ENCODE assay signal across 8 mouse cellular contexts in the genomic region with DNA sequence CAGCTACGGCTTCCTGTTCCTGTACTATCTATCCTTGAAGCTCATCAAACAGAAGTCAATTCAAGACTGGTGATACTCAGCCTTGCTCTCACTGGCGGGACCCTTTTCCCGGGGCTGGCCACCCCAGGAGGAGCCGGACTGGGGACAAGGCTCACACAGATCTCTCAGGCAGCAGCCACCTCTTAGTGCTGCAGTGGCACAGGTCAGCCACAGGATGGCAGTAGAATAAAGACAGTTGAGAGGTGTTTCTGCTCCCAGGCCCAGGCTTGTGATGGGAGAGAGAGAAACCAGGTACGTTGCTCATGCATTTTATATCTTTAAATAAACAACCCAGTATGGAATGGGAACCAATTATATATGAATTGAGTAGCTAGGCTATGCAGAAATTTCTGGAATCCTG. TPM values are rescaled to one million over a fixed set of nuclear protein-coding genes. Genes with fewer than 3 reads are reported as not detected.
DNase-seq lines count a peak whose midpoint lies in the region; ATAC-seq and TF ChIP-seq lines count a peak whose summit lies in the region.

No protein-coding gene starts in this region.

- no peak overlapping the region for H3K9ac ChIP-seq in ES-E14 (ENCODE audit: insufficient read depth, low read depth, low read length, poor library complexity, severe bottlenecking)
- no peak overlapping the region for H3K9ac ChIP-seq in kidney, postnatal 0 days (ENCODE audit: low read depth, low read length)

- H3K4me1 ChIP-seq in ES-E14 (ENCODE audit: control insufficient read depth in 2 of 2, insufficient read depth in 2 of 2, low read length in 2 of 2, poor library complexity in 1 of 2), result peaks cover 0 to 2% of the 10 kb centered on the region in 2 experiments; a peak in 1 of 4 replicates
- H3K4me1 ChIP-seq in kidney, postnatal 0 days (replicated peaks; ENCODE audit: insufficient read depth, low read length), result peaks cover 16% of the 10 kb centered on the region

- no peaks in the 10 kb centered on the region for H3K9me3 ChIP-seq in ES-E14 (ENCODE audit: control insufficient read depth, insufficient read depth, low read depth, low read length)
- H3K9me3 ChIP-seq in kidney, postnatal 0 days (replicated peaks; ENCODE audit: low read length), result no peaks in the 10 kb centered on the region

- H3K36me3 ChIP-seq in ES-E14 (ENCODE audit: control insufficient read depth, insufficient read depth, low read length, poor library complexity, severe bottlenecking), result no peaks in the 10 kb centered on the region
- H3K36me3 ChIP-seq in kidney, postnatal 0 days (ENCODE audit: insufficient read depth, low read length), result 0 out of 2 replicates have a peak, but pooled peaks cover under 1% of the 10 kb centered on the region

- no peak overlapping the region for H3K4me3 ChIP-seq in ES-E14 (ENCODE audit: insufficient read depth in 1 of 2, low read depth in 1 of 2, low read length in 2 of 2, poor library complexity in 1 of 2, severe bottlenecking in 1 of 2)
- no peak overlapping the region for H3K4me3 ChIP-seq in kidney, postnatal 0 days (replicated peaks; ENCODE audit: low read depth, low read length)

- H3K27me3 ChIP-seq in kidney, postnatal 0 days (ENCODE audit: insufficient read depth, low read length), result no peaks in the 10 kb centered on the region

- in situ Hi-C loops in ES-E14 (cut with MboI; ENCODE audit: low sequenced_read_pairs in 2 of 2, unreplicated experiment in 2 of 2), result no loop called here

- no peak overlapping the region for H3K27ac ChIP-seq in ES-E14 (ENCODE audit: insufficient read depth, low read depth, low read length, poor library complexity, severe bottlenecking)
- H3K27ac ChIP-seq in kidney, postnatal 0 days, result no peak overlapping the region

- ATAC-seq in frontal cortex, adult (ENCODE audit: low TSS enrichment), result peak; percentile 83
- ATAC-seq in kidney, postnatal 0 days (replicated peaks; ENCODE audit: low FRiP score, low read depth), result no peak

- WGBS in kidney, postnatal 0 days, result 24% methylated on average over 5 of the region's 5 CpGs

- DNase-seq in 416B (ENCODE audit: low read depth), result peak; percentile 36
- DNase-seq in ES-E14 (ENCODE audit: low read depth, low spot score), result peak; percentile 45
- peak; percentile 38 for DNase-seq in cerebellum, adult 8-10 months
- peak; percentile 85 for DNase-seq in kidney, postnatal 0 days (ENCODE audit: low spot score)
- peak; percentile 41 to 52 for DNase-seq in lung, adult 18-20 months
- DNase-seq in ovary, postnatal 36 days (ENCODE audit: low spot score), result peak; percentile 44
- peak; percentile 60 for DNase-seq in yolk sac, embryonic 10.5 days (ENCODE audit: low spot score)

- peak; percentile 94 for TF ChIP-seq CTCF in kidney, postnatal 0 days (IDR thresholded peaks at IDR 0.05; ENCODE audit: low read depth)

- H3K4me2 ChIP-seq in kidney, postnatal 0 days (ENCODE audit: low read length), result no peak overlapping the region

TF ChIP-seq in ES-E14, 5 proteins besides CTCF, POLR2A, EP300 and RAD21:
- TF ChIP-seq ZC3H11A (IDR thresholded peaks at IDR 0.05; ENCODE audit: borderline replicate concordance, low read depth, low read length), result peak; percentile 48; the same call in 1 of the 2 replicates
- TF ChIP-seq ZNF384 (IDR thresholded peaks at IDR 0.05; ENCODE audit: low read depth, low read length), result no peak
TF ChIP-seq in ES-E14: peak in this region for 1.

RNA-seq across cellular contexts. Expression of gene Abcg5, which starts 15.9 kb away (rescaled TPM):
- total RNA-seq in ES-E14 (2012; rRNA removed), result 0.27 TPM in 1 of 2 replicates, not detected in the other
- 4.1 and 4.8 TPM in 2 replicates for polyA plus RNA-seq in kidney, postnatal 0 days (2015; fragmentation: Nextera tagmentation; extraction: Ambion mirVana)

RNA-seq across cellular contexts. Expression of gene Abcg8, which starts 22.6 kb away (rescaled TPM):
- 0.05 and 0.09 TPM in 2 replicates for total RNA-seq in ES-E14 (2012; rRNA removed)
- 0.36 and 0.38 TPM in 2 replicates for polyA plus RNA-seq in kidney, postnatal 0 days (2015; fragmentation: Nextera tagmentation; extraction: Ambion mirVana)
